Mouse (Mus musculus): ENCODE measurements around the gene Foxg1. TPM values are rescaled to one million over a fixed set of nuclear protein-coding genes. Genes with fewer than 3 reads are reported as not detected.

Foxg1 gene
- polyA plus RNA-seq, 1 experiment from 2014 or later = not detected

- Histone ChIP-seq H3K9me3 (ENCODE audit: control insufficient read depth) (no peaks in the 10 kb centered on the region), H3K4me2 (replicated peaks; ENCODE audit: low read depth) (no peak overlapping the region), H3K9ac (ENCODE audit: low read depth, low read length) (no peak overlapping the region), H3K27ac (ENCODE audit: low read depth, low read length) (no peak overlapping the region), H3K27me3 (replicated peaks; ENCODE audit: control insufficient read depth, insufficient read depth, low read length) (peaks cover 85% of the 10 kb centered on the region), H3K36me3 (ENCODE audit: control insufficient read depth, insufficient read depth) (no peaks in the 10 kb centered on the region), H3K4me1 (replicated peaks; ENCODE audit: control insufficient read depth, insufficient read depth, low read length) (no peaks in the 10 kb centered on the region), H3K4me3 (ENCODE audit: low read depth, low read length) (no peak overlapping the region)
- no peak for TF ChIP-seq CTCF (IDR thresholded peaks at IDR 0.05; ENCODE audit: low read depth)
- ATAC-seq = no peak
- 1% methylated on average over 23 of the region's 23 CpGs for WGBS
These were observed 3.2 kb downstream of the Foxg1 start for GRCm38 (mm10) chr12:49385631-49385990.

GRCm38 (mm10) chr12:49386081-49386805, 3.8 kb downstream of the Foxg1 start:
- WGBS = 16% methylated on average over 10 of the region's 10 CpGs

GRCm38 (mm10) chr12:49387856-49388598, 5.6 kb downstream of the Foxg1 start:
- ATAC-seq = no peak
- WGBS = 9% methylated on average over 2 of the region's 2 CpGs
- no peak overlapping the region for H3K27ac ChIP-seq (ENCODE audit: low read depth, low read length)

More at GRCm38 (mm10) chr12:49386081-49386805, 3.8 kb downstream of the Foxg1 start:
- no peak for ATAC-seq
- Histone ChIP-seq H3K36me3 (ENCODE audit: control insufficient read depth, insufficient read depth) (no peaks in the 10 kb centered on the region), H3K4me3 (ENCODE audit: low read depth, low read length) (no peak overlapping the region), H3K4me1 (replicated peaks; ENCODE audit: control insufficient read depth, insufficient read depth, low read length) (no peaks in the 10 kb centered on the region), H3K4me2 (replicated peaks; ENCODE audit: low read depth) (no peak overlapping the region), H3K9ac (ENCODE audit: low read depth, low read length) (no peak overlapping the region), H3K27me3 (replicated peaks; ENCODE audit: control insufficient read depth, insufficient read depth, low read length) (peaks cover 85% of the 10 kb centered on the region), H3K27ac (ENCODE audit: low read depth, low read length) (no peak overlapping the region), H3K9me3 (ENCODE audit: control insufficient read depth) (no peaks in the 10 kb centered on the region)
- TF ChIP-seq CTCF (IDR thresholded peaks at IDR 0.05; ENCODE audit: low read depth) = no peak

GRCm38 (mm10) chr12:49389666-49390065, 7.2 kb downstream of the Foxg1 start:
- TF ChIP-seq CTCF (IDR thresholded peaks at IDR 0.05; ENCODE audit: low read depth) = no peak
- no peak for ATAC-seq
- peaks cover 82% of the 10 kb centered on the region for H3K27me3 ChIP-seq (replicated peaks; ENCODE audit: control insufficient read depth, insufficient read depth, low read length)
- 3% methylated on average over 5 of the region's 5 CpGs for WGBS
- H3K9me3 ChIP-seq (ENCODE audit: control insufficient read depth) = no peaks in the 10 kb centered on the region
- no peaks in the 10 kb centered on the region for H3K4me1 ChIP-seq (replicated peaks; ENCODE audit: control insufficient read depth, insufficient read depth, low read length)
- H3K27ac ChIP-seq (ENCODE audit: low read depth, low read length) = no peak overlapping the region
- H3K36me3 ChIP-seq (ENCODE audit: control insufficient read depth, insufficient read depth) = no peaks in the 10 kb centered on the region
- H3K4me3 ChIP-seq (ENCODE audit: low read depth, low read length) = no peak overlapping the region
- no peak overlapping the region for H3K9ac ChIP-seq (ENCODE audit: low read depth, low read length)
- H3K4me2 ChIP-seq (replicated peaks; ENCODE audit: low read depth) = no peak overlapping the region

More at GRCm38 (mm10) chr12:49387856-49388598, 5.6 kb downstream of the Foxg1 start:
- Histone ChIP-seq H3K9ac (ENCODE audit: low read depth, low read length) (no peak overlapping the region), H3K27me3 (replicated peaks; ENCODE audit: control insufficient read depth, insufficient read depth, low read length) (peaks cover 85% of the 10 kb centered on the region), H3K4me3 (ENCODE audit: low read depth, low read length) (no peak overlapping the region), H3K9me3 (ENCODE audit: control insufficient read depth) (no peaks in the 10 kb centered on the region), H3K4me1 (replicated peaks; ENCODE audit: control insufficient read depth, insufficient read depth, low read length) (no peaks in the 10 kb centered on the region), H3K4me2 (replicated peaks; ENCODE audit: low read depth) (no peak overlapping the region), H3K36me3 (ENCODE audit: control insufficient read depth, insufficient read depth) (no peaks in the 10 kb centered on the region)
- TF ChIP-seq CTCF (IDR thresholded peaks at IDR 0.05; ENCODE audit: low read depth) = no peak

- ATAC-seq = no peak
- no peak for TF ChIP-seq CTCF (IDR thresholded peaks at IDR 0.05; ENCODE audit: low read depth)
These were observed 7.8 kb downstream of the Foxg1 start for GRCm38 (mm10) chr12:49390257-49390656.

GRCm38 (mm10) chr12:49390926-49391304, 8.5 kb downstream of the Foxg1 start:
- Histone ChIP-seq H3K4me3 (ENCODE audit: low read depth, low read length) (peak overlapping the region; percentile 16), H3K36me3 (ENCODE audit: control insufficient read depth, insufficient read depth) (no peaks in the 10 kb centered on the region), H3K27ac (ENCODE audit: low read depth, low read length) (no peak overlapping the region), H3K27me3 (replicated peaks; ENCODE audit: control insufficient read depth, insufficient read depth, low read length) (peaks cover 80% of the 10 kb centered on the region), H3K9ac (ENCODE audit: low read depth, low read length) (no peak overlapping the region), H3K4me1 (replicated peaks; ENCODE audit: control insufficient read depth, insufficient read depth, low read length) (no peaks in the 10 kb centered on the region), H3K4me2 (replicated peaks; ENCODE audit: low read depth) (peak overlapping the region; percentile 41; the same call in 1 of the 2 replicates), H3K9me3 (ENCODE audit: control insufficient read depth) (no peaks in the 10 kb centered on the region)
- 3% methylated on average over 9 of the region's 9 CpGs for WGBS
- TF ChIP-seq CTCF (IDR thresholded peaks at IDR 0.05; ENCODE audit: low read depth) = no peak
- no peak for ATAC-seq

More at GRCm38 (mm10) chr12:49390257-49390656, 7.8 kb downstream of the Foxg1 start:
- Histone ChIP-seq H3K9ac (ENCODE audit: low read depth, low read length) (no peak overlapping the region), H3K4me1 (replicated peaks; ENCODE audit: control insufficient read depth, insufficient read depth, low read length) (no peaks in the 10 kb centered on the region), H3K4me2 (replicated peaks; ENCODE audit: low read depth) (no peak overlapping the region), H3K27ac (ENCODE audit: low read depth, low read length) (no peak overlapping the region), H3K9me3 (ENCODE audit: control insufficient read depth) (no peaks in the 10 kb centered on the region), H3K4me3 (ENCODE audit: low read depth, low read length) (no peak overlapping the region), H3K36me3 (ENCODE audit: control insufficient read depth, insufficient read depth) (no peaks in the 10 kb centered on the region), H3K27me3 (replicated peaks; ENCODE audit: control insufficient read depth, insufficient read depth, low read length) (peaks cover 82% of the 10 kb centered on the region)
- 5% methylated on average over 13 of the region's 13 CpGs for WGBS
